Mouse (Mus musculus): Measurements from ENCODE around the gene Lrrc23. TPM values are rescaled to one million over a fixed set of nuclear protein-coding genes. Genes with fewer than 3 reads are reported as not detected.

The Lrrc23 gene
- total RNA-seq, 2 experiments from 2014 or later, result 0.18 TPM; not detected in 1

DNA sequence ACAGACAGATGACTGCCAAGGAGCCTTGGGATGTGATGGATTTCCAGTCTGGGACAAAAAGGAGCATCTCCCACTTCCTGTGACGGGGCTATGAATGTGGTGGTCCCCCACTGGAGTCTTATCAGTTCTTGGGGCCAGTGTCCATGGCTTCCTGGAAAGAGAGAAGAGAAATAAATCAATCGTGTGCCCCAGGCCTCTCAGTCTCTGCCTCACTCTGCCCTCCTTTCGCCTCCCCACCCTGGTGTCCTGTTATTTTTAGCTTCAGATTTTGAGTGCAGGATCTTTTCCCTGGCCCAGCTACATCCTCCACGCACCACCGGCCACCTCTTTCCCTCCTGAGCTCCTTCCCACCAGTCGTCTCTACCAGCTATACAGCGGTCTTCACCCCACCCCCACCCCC lies 9.5 kb downstream of the Lrrc23 start:
- intact Hi-C loops (cut with DNase I), result no loop called here

DNA sequence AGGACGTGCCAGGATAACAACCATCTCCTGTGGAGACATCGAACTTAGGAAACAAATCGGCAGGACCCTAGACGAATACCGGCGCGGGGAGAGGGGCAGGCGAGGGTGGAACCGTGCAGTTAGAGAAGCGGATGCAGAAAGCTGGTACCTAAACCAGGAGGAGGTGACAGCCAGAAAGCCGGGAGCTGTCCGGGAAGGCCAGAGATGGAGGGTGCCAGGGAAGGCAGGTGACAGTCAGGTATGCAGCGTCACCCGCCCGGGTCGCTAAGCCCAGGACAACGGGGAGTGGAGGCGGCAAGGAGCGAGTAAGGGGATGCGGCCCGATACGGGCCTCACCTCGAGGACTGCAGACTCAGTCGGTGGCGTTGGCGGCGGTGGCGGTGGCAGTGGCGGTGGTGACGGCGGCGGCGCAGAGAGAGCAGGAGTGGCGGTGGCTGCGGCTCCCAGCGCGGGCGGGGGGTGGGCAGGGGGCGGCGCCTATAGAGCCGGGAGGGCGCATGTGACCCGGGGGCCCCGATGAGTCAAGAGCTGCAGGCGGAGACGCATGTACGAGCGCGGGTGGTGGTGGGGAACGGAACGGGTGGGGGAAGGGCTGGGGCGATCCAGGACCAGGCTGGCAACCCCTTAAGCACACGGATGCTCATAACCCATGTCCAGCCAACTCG lies 10.3 kb downstream of the Lrrc23 start, which contains the start of gene Eno2:
Gene Eno2, minus strand, starts transcription at position 573 of the 665 bp plus-strand sequence.
- no peak for DNase-seq
- intact Hi-C loops (cut with DNase I), result loop anchor here (10.0 kb wide), 1 partner anchor 264 kb away; no protein-coding TSS in a partner anchor

More for the DNA sequence above, 9.5 kb downstream of the Lrrc23 start:
- DNase-seq, result no peak

DNA sequence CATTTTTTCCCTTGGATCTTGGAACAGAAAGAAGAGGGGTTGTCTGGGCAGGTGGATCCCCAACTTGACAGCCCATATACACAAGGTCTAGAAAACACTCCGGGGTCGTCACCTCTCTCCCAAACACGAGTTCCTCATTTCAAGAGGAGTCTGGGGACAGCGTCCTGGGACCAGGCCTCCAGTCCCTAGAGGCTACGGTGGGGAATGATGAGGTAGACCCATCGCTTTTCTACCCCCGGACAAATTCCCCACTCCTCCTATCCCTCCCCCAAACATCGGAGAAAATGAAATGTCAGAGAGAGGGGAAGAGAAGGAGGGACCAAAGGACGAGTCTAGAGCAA lies 10.9 kb downstream of the Lrrc23 start:
- intact Hi-C loops (cut with DNase I), result loop anchor here (10.0 kb wide), 1 partner anchor 264 kb away; no protein-coding TSS in a partner anchor
- DNase-seq, result no peak

DNA sequence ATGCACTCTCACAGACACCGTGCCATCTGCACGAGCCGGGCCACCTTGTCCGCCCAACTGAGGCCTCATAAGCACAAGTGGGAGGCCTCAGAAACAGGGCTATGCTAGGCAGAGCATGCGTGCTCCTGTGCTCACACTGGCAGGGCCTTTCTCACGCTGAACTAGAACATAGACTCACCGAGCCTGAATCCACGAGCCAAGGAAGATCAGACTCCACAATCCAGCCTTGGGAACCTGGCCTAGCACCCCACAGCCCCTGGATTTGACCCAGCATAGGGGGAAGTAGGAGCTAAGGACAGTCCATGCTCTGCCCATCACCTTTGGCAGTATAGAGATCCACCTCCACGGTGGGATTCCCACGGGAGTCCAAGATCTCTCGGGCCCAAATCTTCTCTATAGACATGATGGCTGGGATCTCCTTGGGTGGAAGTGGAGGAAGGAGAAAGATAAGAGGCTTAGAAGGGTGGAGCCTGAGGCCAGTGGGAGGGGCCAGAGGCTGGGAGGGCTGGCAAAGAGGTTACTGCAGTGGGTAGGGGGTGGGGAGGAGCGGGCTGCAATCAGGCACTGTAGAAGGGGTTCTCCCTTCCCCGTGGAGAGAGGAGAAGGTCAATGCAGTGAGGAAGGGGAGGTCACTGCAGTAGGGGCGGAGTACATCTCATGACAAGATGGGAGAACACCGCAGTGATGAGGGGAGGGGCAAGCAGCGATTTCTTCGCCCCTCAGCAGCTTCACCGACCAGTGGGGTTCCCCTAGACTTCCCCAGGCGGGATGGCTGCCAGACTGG lies 11.4 kb downstream of the Lrrc23 start:
- intact Hi-C loops (cut with DNase I), result loop anchor here (10.0 kb wide), 1 partner anchor 263 kb away; no protein-coding TSS in a partner anchor
- no peak for DNase-seq

DNA sequence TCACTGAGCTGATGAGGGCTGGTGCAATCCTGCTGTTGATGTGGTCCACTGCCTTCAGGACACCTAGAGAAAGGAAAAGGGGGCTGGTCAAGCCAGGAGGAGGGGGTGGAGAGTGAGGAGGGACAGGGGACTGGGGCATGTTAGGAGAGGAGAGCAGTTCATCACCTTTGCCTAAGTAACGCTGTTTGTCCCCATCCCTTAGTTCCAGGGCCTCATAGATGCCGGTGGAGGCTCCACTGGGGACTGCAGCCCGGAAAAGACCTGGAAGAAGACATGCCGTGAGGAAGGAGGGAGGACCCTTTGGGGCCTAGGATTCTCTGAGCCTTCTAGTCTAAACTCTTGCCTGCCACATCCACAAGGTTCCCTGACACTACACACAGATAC lies 12.0 kb downstream of the Lrrc23 start:
- intact Hi-C loops (cut with DNase I), result loop anchor here (10.0 kb wide), 1 partner anchor 263 kb away; no protein-coding TSS in a partner anchor

GRCm38 (mm10) chr6:124765951-124766350 lies 13.6 kb downstream of the Lrrc23 start:
- no peak for DNase-seq
- intact Hi-C loops (cut with DNase I), result loop anchor here (10.0 kb wide), 1 partner anchor 261 kb away; no protein-coding TSS in a partner anchor

More for the DNA sequence above, 12.0 kb downstream of the Lrrc23 start:
- no peak for DNase-seq

DNA sequence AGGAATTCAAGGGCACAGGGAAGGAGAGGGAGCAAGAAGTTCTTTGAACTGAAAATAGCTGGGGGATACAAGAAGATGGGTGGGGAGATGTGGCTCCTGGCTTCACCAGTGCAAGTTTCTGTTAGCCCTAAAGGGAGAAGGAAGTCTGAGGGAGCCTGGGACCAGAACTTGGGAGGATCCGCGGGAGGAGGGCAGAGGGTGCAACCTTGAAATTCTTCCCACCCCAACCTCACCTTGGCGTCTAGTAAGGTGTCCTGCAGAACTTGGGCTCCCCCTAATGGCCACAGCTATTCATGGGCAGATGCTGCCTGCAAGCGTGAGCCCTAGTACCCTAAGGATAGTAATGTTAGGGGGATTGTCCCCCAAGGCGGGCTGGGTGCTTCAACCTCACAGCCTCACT lies 20.3 kb downstream of the Lrrc23 start:
- intact Hi-C loops (cut with DNase I), result loop anchor here (2.0 to 5.0 kb wide), 4 partner anchors 47 to 187 kb away; partner anchors contain the start of genes C1rb, Emg1, Lpcat3 and Phb2
- peak; percentile 72 to 80 for DNase-seq

- no peak for DNase-seq
- intact Hi-C loops (cut with DNase I), result loop anchor here (2.0 to 5.0 kb wide), 4 partner anchors 47 to 187 kb away; partner anchors contain the start of genes C1rb, Emg1, Lpcat3 and Phb2
Observed at GRCm38 (mm10) chr6:124758849-124759232, 20.7 kb downstream of the Lrrc23 start.

GRCm38 (mm10) chr6:124757909-124758848 lies 21.3 kb downstream of the Lrrc23 start:
- DNase-seq, result peak; percentile 40 to 53
- intact Hi-C loops (cut with DNase I), result loop anchor here (2.0 to 5.0 kb wide), 4 partner anchors 46 to 186 kb away; partner anchors contain the start of genes C1rb, Emg1, Lpcat3 and Phb2

DNA sequence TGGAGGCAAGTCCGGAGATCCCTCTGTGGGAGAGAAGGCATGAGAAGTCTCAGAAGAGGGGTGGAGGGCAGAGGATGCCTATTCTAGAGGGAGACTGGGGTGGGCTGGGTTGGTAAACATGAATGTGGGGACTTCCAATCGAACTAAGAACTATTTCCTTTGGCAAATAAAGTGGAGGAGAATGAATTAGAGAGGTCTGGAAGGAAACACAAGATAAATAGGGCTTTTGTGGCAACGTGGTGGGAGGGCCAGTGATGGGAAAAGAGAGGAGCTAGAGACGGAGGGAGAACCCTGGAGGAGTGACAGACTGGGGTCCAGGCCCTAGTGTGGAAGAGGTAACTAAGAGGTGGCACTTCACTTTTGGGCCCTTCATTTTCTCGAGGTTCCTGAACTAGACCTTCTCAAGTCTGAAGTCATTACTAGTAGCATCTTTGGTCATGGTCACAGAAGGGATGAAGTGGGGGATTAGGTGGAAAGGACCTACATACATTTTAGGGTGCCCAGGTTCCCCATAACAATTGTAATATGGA lies 22.1 kb downstream of the Lrrc23 start:
- intact Hi-C loops (cut with DNase I), result loop anchor here (5.0 kb wide), 3 partner anchors 45 to 185 kb away; partner anchors contain the start of genes C1rb, Emg1, Lpcat3 and Phb2
- DNase-seq, result no peak

GRCm38 (mm10) chr6:124756652-124757350 lies 22.7 kb downstream of the Lrrc23 start:
- intact Hi-C loops (cut with DNase I), result loop anchor here (5.0 kb wide), 3 partner anchors 44 to 184 kb away; partner anchors contain the start of genes C1rb, Emg1, Lpcat3 and Phb2
- peak; percentile 74 to 81 for DNase-seq

DNA sequence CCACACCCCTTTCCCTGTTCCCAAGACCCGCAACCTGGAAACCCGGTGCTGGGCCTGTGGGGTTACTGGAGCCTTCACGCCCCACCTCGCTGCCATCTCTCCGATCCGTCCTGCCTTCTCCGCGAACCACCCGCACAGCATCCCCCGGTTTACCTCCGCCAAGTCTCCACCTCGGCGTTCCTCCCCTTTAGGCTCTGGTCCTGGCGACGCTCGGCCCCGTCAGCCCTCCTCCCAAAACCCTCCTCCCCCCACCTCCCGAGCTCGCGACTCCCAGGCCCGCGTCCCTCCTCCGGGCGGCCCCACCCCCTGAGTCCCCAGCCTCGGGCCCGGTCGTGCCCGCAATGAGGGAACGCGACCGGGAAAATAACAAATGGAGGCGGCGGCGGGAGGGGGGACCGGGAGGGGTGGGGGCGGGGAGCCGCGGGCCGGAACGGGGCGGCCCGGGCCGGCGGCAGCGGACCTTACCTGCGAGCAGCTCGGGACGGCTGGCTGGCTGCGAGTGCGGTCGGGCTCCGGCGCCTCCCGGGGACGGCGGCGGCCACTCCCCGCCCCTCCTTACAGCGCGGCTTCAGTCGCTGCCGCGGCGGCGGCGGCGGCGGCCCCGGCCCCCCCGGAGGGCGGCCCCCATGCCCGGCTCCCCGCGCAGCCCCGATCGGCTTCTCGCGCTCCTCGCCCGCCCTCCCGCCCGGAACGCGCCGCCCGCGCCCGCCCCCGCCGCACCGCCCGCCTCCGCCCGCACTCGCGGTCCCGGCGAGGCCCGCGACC lies 23.5 kb downstream of the Lrrc23 start, which contains the start of the genes Gm45234 and Atn1:
Gene Gm45234, minus strand, starts transcription at position 191 of the 765 bp plus-strand sequence.
Gene Atn1, minus strand, starts transcription at position 694 of the 765 bp plus-strand sequence.
- peak; percentile 60 to 64 for DNase-seq
- intact Hi-C loops (cut with DNase I), result loop anchor here (5.0 kb wide), 3 partner anchors 44 to 184 kb away; partner anchors contain the start of genes C1rb, Emg1, Lpcat3 and Phb2

DNA sequence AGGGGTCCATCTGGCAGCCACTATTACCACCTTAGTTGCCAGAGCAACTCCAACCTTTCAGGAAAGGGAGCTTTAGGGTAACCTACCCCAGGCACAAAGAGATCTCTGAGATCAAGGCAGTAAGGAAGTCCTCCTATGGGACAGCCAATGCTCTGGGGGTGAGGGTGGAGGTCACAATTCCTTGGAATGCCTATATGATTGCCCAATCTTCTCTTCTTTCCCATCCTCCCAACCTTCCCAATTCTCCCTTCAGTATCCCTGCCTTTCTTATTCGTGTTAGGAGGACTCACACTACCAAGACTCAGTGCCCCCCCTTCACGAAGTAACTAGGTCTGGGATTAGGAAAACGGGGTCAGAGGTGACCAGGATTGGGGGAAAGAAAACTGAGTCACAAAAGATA lies 24.2 kb downstream of the Lrrc23 start:
- intact Hi-C loops (cut with DNase I), result loop anchor here (5.0 kb wide), 3 partner anchors 43 to 183 kb away; partner anchors contain the start of genes C1rb, Emg1, Lpcat3 and Phb2
- DNase-seq, result no peak

- no peak for DNase-seq
- intact Hi-C loops (cut with DNase I), result no loop called here
Observed at GRCm38 (mm10) chr6:124753861-124754260, 25.7 kb downstream of the Lrrc23 start.

DNA sequence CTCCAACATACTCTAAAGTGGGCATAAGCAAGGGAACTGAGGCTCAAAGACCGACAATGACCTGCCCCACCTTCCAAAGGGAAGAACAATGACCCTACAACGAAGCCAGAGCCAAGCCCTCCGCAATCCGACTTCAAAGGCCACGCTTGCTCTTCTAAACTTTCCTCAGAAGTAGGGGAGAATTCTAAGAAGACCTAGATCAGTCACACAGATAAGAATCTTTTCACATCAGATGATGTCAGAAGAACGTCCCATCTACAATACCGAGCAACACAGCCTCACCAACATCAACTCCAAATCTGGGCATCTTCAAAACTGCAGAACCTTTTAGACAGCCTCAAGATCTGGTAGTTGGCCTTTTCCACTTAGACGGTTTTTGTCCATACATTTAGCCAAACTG lies 29.1 kb downstream of the Lrrc23 start:
- DNase-seq, result no peak
- intact Hi-C loops (cut with DNase I), result no loop called here

- intact Hi-C loops (cut with DNase I), result no loop called here
Observed at GRCm38 (mm10) chr6:124746654-124747632, 32.6 kb downstream of the Lrrc23 start.

DNA sequence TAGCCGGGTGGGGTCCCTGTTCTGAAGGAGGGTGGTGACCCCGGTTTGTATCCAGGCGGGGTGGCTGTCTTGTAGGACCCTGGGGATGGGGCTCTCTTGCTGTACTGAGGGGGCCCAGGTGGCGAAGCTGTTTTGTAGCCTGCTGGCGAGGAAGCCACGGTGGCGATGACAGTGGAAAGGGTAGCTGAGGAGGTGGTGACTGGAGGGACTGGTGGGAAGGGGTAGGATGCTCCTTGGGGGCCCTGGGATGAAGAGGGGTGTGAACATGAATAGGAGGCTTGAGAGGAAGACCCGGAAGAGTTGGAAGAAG lies 33.3 kb downstream of the Lrrc23 start:
- no peak for DNase-seq
- intact Hi-C loops (cut with DNase I), result no loop called here

More at GRCm38 (mm10) chr6:124746654-124747632, 32.6 kb downstream of the Lrrc23 start:
- DNase-seq, result no peak

Data from gastrocnemius, postnatal 36 days (tissue).